Mouse (Mus musculus) liver, embryonic 11.5 days (tissue): Measurements from ENCODE around the gene Fkbp8. TPM values are rescaled to one million over a fixed set of nuclear protein-coding genes. Genes with fewer than 3 reads are reported as not detected.

Source experiments
- ATAC-seq: fragments of 200-750 bp; cut with Nextera tagmentation; replicated peaks from 2 replicates; pipeline ENCODE4 v1.8.0; 2017; ENCODE audit warnings: moderate number of reproducible peaks, mild to moderate bottlenecking, moderate TSS enrichment, moderate library complexity; ENCODE audit not compliant: low FRiP score
- DNase-seq: peaks from one replicate; pipeline ENCODE4 v3.0.0-alpha.2; 2017; ENCODE audit warnings: low spot score
- H3K27ac ChIP-seq: fragments of 300-500 bp; sonication (generic); 2 replicates; pipeline ENCODE4 v1.5.1; 2014; ENCODE audit warnings: mild to moderate bottlenecking, low read depth, low read length, control low read depth
- H3K27me3 ChIP-seq: fragments of 300-500 bp; sonication (generic); replicated peaks from 2 replicates; pipeline ENCODE4 v1.6.1; 2014; ENCODE audit warnings: low read length, mixed read lengths; ENCODE audit not compliant: control insufficient read depth, insufficient read depth
- H3K36me3 ChIP-seq: fragments of 300-500 bp; sonication (generic); 2 replicates; pipeline ENCODE4 v1.6.1; 2014; ENCODE audit warnings: mild to moderate bottlenecking, low read length, moderate library complexity, mixed read lengths; ENCODE audit not compliant: control insufficient read depth, insufficient read depth
- H3K4me1 ChIP-seq: fragments of 300-500 bp; sonication (generic); replicated peaks from 2 replicates; pipeline ENCODE4 v1.6.1; 2014; ENCODE audit warnings: low read length, mixed read lengths; ENCODE audit not compliant: control insufficient read depth, insufficient read depth
- H3K4me2 ChIP-seq: fragments of 300-500 bp; sonication (generic); 2 replicates; pipeline ENCODE4 v1.6.1; 2014; ENCODE audit warnings: mild to moderate bottlenecking, control low read depth, moderate library complexity
- H3K4me3 ChIP-seq: fragments of 300-500 bp; sonication (generic); 2 replicates; pipeline ENCODE4 v1.5.1; 2014; ENCODE audit warnings: low read depth, low read length, control low read depth
- H3K9ac ChIP-seq: fragments of 300-500 bp; sonication (generic); 2 replicates; pipeline ENCODE4 v1.6.1; 2014; ENCODE audit warnings: low read depth, low read length, control low read depth
- H3K9me3 ChIP-seq: fragments of 300-500 bp; sonication (generic); 2 replicates; pipeline ENCODE4 v1.6.1; 2016; ENCODE audit warnings: low read length, inconsistent platforms, mixed read lengths; ENCODE audit not compliant: control insufficient read depth
- WGBS: fragments of 180-500 bp; shearing (Covaris S2); extraction: QIAGEN DNeasy Blood & Tissue Kit; methylation state at CpG from one replicate; pipeline ENCODE4 v1.1.7; 2014; 5-methylcytosine and 5-hydroxymethylcytosine counted together
- polyA plus RNA-seq: library from polyadenylated mRNA; unstranded; fragments of >200 nt; fragmentation: Nextera tagmentation; extraction: Ambion mirVana; gene quantifications from 2 replicates; pipeline ENCODE4 v1.2.1, GENCODE M21; 2014

Fkbp8 gene
- polyA plus RNA-seq, 1 experiment from 2014 or later = 285 TPM

DNA sequence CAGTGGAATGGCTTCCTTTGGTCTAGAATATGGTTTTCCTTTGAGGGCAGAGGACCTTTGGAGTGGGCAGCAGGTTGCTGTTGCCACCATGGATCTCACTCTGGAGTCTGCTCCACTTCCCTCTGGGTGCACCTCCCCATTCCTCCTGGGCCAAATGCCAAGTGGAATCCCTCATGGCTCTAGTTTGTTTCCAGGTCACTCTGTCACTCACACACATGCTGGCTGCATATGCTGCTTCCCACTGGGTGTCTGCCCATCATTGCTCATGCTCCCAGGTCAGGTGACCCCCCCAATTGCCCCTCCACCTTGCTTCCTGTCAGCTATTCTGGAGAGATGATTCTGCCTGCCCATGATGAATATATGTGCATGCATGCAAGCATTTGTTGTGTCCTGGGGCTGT is 26.2 kb downstream of the Fkbp8 start:
- no peak overlapping the region for H3K4me2 ChIP-seq
- peaks cover 50% of the 10 kb centered on the region for H3K4me1 ChIP-seq
- H3K9ac ChIP-seq = no peak overlapping the region
- H3K27me3 ChIP-seq = no peaks in the 10 kb centered on the region
- ATAC-seq (no peak), DNase-seq (no peak)
- no peak overlapping the region for H3K4me3 ChIP-seq
- H3K36me3 ChIP-seq = no peaks in the 10 kb centered on the region
- H3K9me3 ChIP-seq = no peaks in the 10 kb centered on the region
- no peak overlapping the region for H3K27ac ChIP-seq

DNA sequence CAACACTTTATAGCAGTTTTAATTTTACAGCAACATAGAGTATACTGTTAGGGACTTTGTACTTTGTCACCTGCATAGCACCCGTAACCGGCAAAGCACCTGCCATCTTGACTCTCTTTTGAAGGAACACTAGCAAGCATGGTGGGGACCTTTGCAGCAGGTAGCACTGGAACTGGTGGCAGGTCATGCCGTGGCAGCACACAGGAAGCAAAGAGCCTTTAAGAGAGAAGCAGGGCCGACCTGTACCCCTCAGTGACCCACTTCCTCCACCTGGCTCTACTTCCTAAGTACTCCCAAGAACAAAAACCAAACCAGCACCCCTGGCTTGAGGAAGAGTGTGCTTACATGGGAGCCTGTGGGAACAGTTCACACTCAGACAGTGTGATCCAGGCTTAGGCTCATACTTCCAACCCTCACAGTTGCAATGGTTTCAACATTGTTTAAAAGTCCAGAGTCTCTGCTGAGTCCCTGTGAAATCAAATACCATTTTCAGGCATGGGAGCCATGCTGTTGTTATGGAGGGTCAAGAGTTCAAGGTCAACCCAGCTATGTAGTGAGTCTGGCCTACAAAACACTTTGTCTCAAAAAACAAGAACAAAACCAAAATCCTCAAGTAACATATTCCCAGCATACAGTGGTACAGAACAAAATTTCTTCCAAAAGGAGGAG is 27.7 kb downstream of the Fkbp8 start:
- ATAC-seq (no peak), DNase-seq (no peak)
- no peak overlapping the region for H3K4me3 ChIP-seq
- H3K27me3 ChIP-seq = no peaks in the 10 kb centered on the region
- WGBS = 70% methylated on average over 4 of the region's 4 CpGs
- peaks cover 57% of the 10 kb centered on the region for H3K4me1 ChIP-seq
- peak overlapping the region; percentile 60 for H3K27ac ChIP-seq
- H3K36me3 ChIP-seq = no peaks in the 10 kb centered on the region
- H3K9me3 ChIP-seq = no peaks in the 10 kb centered on the region
- no peak overlapping the region for H3K9ac ChIP-seq
- no peak overlapping the region for H3K4me2 ChIP-seq

DNA sequence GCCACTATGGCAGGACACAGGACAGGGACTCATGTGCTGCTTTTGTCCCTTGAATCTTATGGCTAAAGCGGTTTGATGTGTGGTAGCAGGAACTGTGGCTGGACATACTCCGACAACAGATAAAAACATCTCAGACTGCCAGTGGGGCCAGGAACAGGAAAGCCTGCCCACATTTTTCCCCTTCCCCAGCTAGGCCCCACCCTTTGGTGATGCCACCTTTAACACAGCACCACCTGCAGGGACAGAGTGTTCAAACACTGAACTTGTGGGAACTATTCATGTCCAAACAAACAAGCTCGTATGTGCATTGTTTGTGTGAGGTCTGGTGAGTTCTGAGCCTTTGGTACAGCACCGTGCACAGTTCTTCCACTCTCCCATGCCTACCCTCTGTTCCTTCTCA is 30.8 kb downstream of the Fkbp8 start:
- DNase-seq (no peak), ATAC-seq (no peak)
- no peaks in the 10 kb centered on the region for H3K27me3 ChIP-seq
- H3K9ac ChIP-seq = no peak overlapping the region
- no peaks in the 10 kb centered on the region for H3K36me3 ChIP-seq
- H3K4me2 ChIP-seq = 0 out of 2 replicates have a peak overlapping the region, but pooled peaks have one; percentile 24
- WGBS = 41% methylated on average over 4 of the region's 4 CpGs
- peak overlapping the region; percentile 5; the same call in 1 of the 2 replicates for H3K27ac ChIP-seq
- H3K4me1 ChIP-seq = peaks cover 62% of the 10 kb centered on the region
- H3K4me3 ChIP-seq = no peak overlapping the region
- no peaks in the 10 kb centered on the region for H3K9me3 ChIP-seq

DNA sequence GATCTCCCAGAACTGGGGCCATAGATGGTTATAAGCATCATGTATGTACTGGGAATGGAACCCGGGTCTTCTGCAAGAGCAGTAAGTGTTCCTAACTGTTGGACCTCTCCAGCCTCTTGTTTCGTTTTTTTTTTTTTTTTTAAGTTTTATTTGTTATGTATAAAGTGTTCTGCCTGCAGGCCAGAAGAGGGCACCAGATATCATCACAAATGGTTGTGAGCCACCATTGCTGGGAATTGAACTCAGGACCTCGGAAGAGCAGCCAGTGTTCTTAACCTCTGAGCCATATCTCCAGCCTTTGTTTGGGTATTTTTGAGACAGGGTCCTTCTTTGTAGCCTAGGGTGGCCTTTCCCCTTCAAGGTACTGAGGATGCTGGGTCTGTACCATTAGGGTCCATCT is 31.5 kb downstream of the Fkbp8 start:
- H3K4me1 ChIP-seq = peaks cover 57% of the 10 kb centered on the region
- no peaks in the 10 kb centered on the region for H3K36me3 ChIP-seq
- H3K4me2 ChIP-seq = no peak overlapping the region
- H3K9ac ChIP-seq = no peak overlapping the region
- ATAC-seq (no peak), DNase-seq (no peak)
- 72% methylated on average over 3 of the region's 3 CpGs for WGBS
- no peak overlapping the region for H3K4me3 ChIP-seq
- no peaks in the 10 kb centered on the region for H3K9me3 ChIP-seq
- H3K27me3 ChIP-seq = no peaks in the 10 kb centered on the region
- no peak overlapping the region for H3K27ac ChIP-seq

DNA sequence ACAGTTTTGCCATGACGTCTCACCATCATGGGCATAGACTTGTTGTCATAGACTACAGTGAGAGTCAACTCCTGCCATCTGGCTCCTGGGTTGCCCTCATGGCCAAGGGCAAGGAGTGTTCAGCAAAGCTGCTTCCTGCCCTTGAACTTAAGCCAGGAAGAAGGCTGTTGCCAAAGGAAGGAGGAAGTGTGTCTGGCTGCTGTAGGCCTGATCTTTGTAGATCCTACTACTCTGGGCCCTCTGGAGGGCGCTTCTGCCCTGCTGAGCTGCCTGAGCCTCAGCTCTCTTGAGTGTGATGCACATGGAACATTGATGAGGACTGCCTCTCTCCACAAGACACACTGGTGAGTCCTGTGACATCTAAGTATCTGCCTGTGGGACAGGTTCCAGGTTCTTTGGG is 32.6 kb downstream of the Fkbp8 start:
- H3K36me3 ChIP-seq = no peaks in the 10 kb centered on the region
- peaks cover 68% of the 10 kb centered on the region for H3K4me1 ChIP-seq
- 62% methylated on average over 2 of the region's 2 CpGs for WGBS
- H3K4me2 ChIP-seq = no peak overlapping the region
- no peak overlapping the region for H3K9ac ChIP-seq
- H3K27me3 ChIP-seq = no peaks in the 10 kb centered on the region
- no peaks in the 10 kb centered on the region for H3K9me3 ChIP-seq
- peak; percentile 22; the same call in 1 of the 2 replicates for ATAC-seq
- H3K4me3 ChIP-seq = no peak overlapping the region
- DNase-seq = no peak
- H3K27ac ChIP-seq = no peak overlapping the region

DNA sequence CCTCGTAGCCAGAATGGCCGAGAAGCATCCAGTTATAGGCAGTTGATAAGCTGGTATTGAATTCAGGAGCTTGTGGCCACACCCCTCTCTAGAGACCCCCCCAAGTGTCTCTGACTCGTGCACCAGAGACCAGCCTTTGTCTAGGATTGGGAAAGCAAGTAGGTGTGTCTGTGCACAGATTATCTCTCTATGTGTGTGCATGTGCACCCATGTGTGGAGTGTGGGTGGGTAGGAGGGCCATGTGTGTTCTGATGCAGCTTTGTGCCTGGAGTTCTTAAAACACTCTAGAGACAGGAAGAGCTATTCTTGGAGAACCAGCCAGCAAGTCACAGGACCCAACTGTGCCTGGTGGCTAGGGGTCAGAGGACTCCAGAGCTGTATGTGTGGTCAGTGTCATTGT is 33.0 kb downstream of the Fkbp8 start:
- peaks cover 72% of the 10 kb centered on the region for H3K4me1 ChIP-seq
- peak overlapping the region; percentile 28; the same call in 1 of the 2 replicates for H3K4me2 ChIP-seq
- WGBS = 55% methylated on average over 3 of the region's 3 CpGs
- H3K9ac ChIP-seq = no peak overlapping the region
- DNase-seq (no peak), ATAC-seq (no peak)
- H3K27ac ChIP-seq = peak overlapping the region; percentile 51
- H3K4me3 ChIP-seq = no peak overlapping the region
- H3K9me3 ChIP-seq = no peaks in the 10 kb centered on the region
- no peaks in the 10 kb centered on the region for H3K36me3 ChIP-seq
- no peaks in the 10 kb centered on the region for H3K27me3 ChIP-seq

DNA sequence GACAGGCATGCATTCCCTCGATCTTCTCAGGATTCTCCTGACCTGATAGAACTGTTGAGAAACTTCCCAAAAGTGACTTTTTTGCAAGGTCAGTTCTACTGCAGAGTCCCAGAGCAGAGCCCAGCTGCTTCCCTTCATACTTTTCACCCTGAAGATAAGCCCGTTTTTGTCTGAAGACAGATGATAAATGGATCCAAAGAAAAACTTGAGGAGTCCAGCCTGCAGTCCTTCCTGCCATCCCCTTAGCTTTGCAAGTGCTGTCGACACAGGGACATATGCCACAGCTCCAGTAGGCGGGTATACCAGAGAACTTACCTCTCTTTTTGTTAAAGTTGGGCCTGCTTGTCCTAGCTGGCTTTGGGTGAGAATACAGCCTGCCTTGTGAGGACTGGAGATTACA is 33.8 kb downstream of the Fkbp8 start:
- H3K27me3 ChIP-seq = no peaks in the 10 kb centered on the region
- no peak overlapping the region for H3K9ac ChIP-seq
- H3K36me3 ChIP-seq = no peaks in the 10 kb centered on the region
- H3K27ac ChIP-seq = peak overlapping the region; percentile 51
- H3K4me3 ChIP-seq = no peak overlapping the region
- WGBS = 37% methylated on average over 4 of the region's 4 CpGs
- peaks cover 74% of the 10 kb centered on the region for H3K4me1 ChIP-seq
- no peaks in the 10 kb centered on the region for H3K9me3 ChIP-seq
- peak overlapping the region; percentile 26 for H3K4me2 ChIP-seq
- no peak for DNase-seq
- no peak for ATAC-seq

- H3K27me3 ChIP-seq = no peaks in the 10 kb centered on the region
- peaks cover 74% of the 10 kb centered on the region for H3K4me1 ChIP-seq
- H3K4me3 ChIP-seq = no peak overlapping the region
- H3K27ac ChIP-seq = peak overlapping the region; percentile 51; the same call in 1 of the 2 replicates
- WGBS = 61% methylated on average over 7 of the region's 7 CpGs
- no peak; the same call in 1 of the 2 replicates for ATAC-seq
- H3K9me3 ChIP-seq = no peaks in the 10 kb centered on the region
- no peak for DNase-seq
- H3K4me2 ChIP-seq = peak overlapping the region; percentile 26; the same call in 1 of the 2 replicates
- H3K9ac ChIP-seq = no peak overlapping the region
- H3K36me3 ChIP-seq = no peaks in the 10 kb centered on the region
Observed at GRCm38 (mm10) chr8:70561809-70562535, 34.4 kb downstream of the Fkbp8 start.

- DNase-seq (no peak), ATAC-seq (0 out of 2 replicates have a peak, but pooled peaks have one; percentile 23)
- Histone ChIP-seq H3K4me1 (peaks cover 66% of the 10 kb centered on the region), H3K9me3 (no peaks in the 10 kb centered on the region), H3K27me3 (no peaks in the 10 kb centered on the region), H3K36me3 (no peaks in the 10 kb centered on the region), H3K27ac (no peak overlapping the region), H3K4me2 (no peak overlapping the region), H3K4me3 (no peak overlapping the region), H3K9ac (no peak overlapping the region)
- 54% methylated on average over 3 of the region's 3 CpGs for WGBS
Observed at GRCm38 (mm10) chr8:70562802-70563201, 35.3 kb downstream of the Fkbp8 start.
